Mouse (Mus musculus) activated CD4-positive, CD25-positive, alpha-beta regulatory T cell, adult 4 months (primary cell): ENCODE data around the gene Hcrtr2. TPM values are rescaled to one million over a fixed set of nuclear protein-coding genes. Genes with fewer than 3 reads are reported as not detected.

Experiments
- ATAC-seq: one replicate; pipeline ENCODE4 v1.8.0; 2017
- polyA plus RNA-seq, 2 experiments: library from polyadenylated mRNA; unstranded; fragments of 100-300 nt; shearing (Covaris generic); gene quantifications; one replicate each; pipeline ENCODE4 v1.2.1; 2017

Hcrtr2 gene
- polyA plus RNA-seq, 2 experiments from 2014 or later, result not detected

- no peak for ATAC-seq
These were observed 88.8 kb downstream of the Hcrtr2 start for GRCm38 (mm10) chr9:76234899-76235298.

GRCm38 (mm10) chr9:76230400-76230799, 93.3 kb downstream of the Hcrtr2 start:
- peak; percentile 49 for ATAC-seq

- no peak for ATAC-seq
These were observed 106.3 kb downstream of the Hcrtr2 start for GRCm38 (mm10) chr9:76217178-76217975.

GRCm38 (mm10) chr9:76214678-76215077, 109.0 kb downstream of the Hcrtr2 start:
- no peak for ATAC-seq

DNA sequence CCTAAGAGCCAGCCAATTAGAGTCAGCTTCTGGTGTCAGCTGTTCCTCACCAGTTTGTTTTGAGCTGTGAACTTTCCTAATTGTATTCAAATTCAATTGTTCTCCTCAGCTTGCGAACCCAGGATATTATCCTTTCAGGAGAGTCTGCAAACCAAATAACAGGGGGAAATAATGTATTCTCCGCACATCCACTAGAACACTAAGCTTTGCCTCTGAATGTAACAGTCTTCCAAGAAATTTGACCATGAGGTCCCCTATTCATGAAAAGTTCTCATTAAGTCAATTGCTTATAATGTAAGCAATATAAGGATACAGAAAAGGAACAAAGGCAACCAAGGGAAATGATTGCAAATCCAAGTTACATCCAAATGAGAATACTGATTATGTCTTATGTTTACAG, 110.1 kb downstream of the Hcrtr2 start, which contains the start of gene Gfral:
TSS of gene Gfral (minus strand) at position 101 of the 400 bp plus-strand sequence.
- no peak for ATAC-seq

- ATAC-seq, result no peak
These were observed 126.7 kb downstream of the Hcrtr2 start for GRCm38 (mm10) chr9:76196917-76197316.

DNA sequence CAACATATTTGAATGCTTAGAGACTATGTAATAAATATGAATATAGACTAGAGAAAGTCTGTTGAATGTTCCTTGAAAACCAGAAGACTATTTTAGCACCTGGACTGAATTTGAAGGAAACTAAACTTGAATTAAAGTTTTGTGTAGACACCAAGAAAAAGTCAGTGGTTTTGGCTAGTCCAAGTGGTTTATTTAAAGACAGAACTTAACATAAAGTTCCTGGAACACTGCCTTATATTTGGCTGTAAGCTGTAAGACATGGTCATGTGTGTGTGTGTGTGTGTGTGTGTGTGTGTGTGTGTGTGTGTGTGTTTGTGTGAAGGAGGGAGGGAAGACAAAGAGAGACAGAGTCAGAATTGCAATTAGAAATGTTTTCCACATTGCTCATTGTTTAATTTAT, 144.4 kb downstream of the Hcrtr2 start:
- ATAC-seq, result no peak

Other genes starting within 250 kb of the Hcrtr2 start
- not detected for gene Gfral, start 110.2 kb downstream of the Hcrtr2 start, polyA plus RNA-seq
- not detected for gene Fam83b, start 243.3 kb upstream of the Hcrtr2 start, polyA plus RNA-seq